Mouse (Mus musculus) lung, postnatal 4 days (tissue): ENCODE measurements around the gene Ice2.

Source experiments
- DNase-seq, 2 experiments: peaks; one replicate each; pipeline ENCODE4 v3.0.0; 2021

Ice2 gene

DNA sequence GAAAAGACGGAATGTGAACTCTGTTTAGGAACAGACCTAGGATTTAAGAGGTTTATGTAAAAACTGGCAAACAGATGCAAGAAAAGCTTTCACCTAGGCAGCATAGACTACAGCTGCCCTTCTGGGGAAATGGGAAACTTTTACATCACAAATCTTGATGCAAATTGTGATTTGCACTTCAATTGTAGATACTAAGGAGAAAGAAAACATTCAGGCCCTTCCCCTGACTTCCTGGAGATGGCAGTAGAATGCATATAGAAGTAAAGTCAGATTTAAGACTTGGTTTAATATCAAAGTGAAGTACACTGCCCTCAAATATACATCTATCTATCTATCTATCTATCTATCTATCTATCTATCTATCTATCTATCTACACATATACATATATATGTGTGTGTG is 21.8 kb downstream of the Ice2 start:
- DNase-seq = no peak

DNA sequence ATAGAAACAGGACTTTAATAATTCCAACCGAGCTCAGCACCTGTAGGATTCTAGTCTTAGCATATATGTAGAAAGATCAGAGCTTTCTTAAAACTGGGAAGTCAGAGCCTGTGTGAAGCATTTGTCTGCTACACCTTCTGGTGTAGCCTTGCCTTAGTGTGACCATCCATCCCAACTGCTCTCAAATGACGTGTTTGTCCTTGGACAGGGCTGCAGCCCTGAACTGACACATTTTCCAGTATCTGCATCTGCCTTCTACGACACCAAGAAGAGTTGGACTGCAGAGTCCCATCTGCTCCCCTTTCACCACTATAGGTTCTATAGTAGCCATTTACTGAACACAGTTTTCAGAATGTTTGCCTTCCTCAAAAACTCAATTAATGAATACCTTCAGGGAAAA is 32.8 kb downstream of the Ice2 start:
- DNase-seq = no peak

DNA sequence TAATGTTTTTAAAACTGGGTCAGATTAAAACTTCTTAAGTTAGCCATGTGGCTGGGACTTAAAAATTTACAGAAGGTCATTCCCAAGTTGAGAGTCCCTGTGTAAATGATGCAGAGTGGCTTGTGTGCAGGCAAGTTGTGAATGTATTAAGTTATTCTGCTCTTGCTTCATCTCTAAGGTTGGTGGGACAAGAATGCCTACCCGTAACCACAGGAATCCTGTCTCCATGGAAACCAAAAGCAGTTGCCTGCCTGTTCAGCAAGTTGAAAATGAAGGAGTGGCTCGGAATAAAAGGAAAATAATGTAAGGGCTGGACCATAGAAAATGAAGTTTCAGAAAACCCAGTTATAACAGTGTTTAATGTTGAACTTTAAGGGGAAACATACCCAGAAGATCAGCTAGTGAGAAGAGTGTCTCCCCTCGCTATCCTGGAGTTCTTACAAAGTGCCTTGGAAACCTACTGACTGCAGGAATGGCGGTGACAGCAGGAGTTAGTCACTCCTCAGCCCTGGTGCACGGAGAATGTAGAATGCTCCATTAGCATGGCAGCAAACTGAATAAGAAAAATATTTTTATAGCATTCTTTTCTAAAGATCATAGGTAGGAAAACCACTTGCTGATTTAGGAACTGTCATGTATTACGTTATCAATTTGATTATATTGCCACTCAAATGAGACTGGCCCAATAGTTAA is 34.3 kb downstream of the Ice2 start:
- DNase-seq = peak in 1 of 2 experiments; percentile 47

DNA sequence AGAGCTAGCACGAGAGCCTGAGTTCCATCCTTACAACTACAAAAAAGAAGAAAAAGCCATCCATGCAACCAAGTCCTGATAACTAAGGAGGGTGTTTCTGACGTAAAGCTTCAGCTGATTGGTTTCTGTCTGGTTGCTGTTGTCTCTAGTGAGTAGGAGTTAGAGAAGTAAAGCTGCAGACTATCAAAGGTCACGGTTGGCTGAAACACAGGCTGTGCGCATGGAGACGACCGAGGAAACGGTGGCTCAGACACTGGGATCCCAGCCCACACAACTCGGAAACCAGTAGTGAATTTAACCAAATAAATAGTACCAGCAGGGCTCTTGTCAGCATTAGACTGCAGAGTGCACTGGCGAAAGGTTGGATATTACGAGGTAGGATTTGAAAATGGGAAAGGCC is 37.5 kb downstream of the Ice2 start:
- DNase-seq = no peak

DNA sequence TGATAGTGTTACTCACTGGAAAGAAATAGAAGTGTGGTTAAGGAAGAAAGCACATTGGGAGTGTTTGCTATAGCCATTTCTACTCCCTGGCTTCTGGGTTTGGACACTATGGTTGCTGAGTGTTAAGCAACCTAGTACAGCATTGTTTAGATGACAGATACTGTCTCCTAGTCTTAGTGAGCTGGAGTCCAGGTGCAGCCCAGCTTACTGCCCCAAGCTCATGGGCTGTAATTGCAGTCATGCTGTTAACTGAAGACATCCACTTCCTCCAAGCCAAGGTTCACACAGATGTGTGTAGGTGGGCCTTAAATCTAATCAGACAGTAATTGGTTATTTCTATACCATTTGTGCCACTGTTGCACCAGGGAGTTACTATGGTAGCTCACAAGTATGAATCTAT is 38.0 kb downstream of the Ice2 start:
- DNase-seq = no peak

DNA sequence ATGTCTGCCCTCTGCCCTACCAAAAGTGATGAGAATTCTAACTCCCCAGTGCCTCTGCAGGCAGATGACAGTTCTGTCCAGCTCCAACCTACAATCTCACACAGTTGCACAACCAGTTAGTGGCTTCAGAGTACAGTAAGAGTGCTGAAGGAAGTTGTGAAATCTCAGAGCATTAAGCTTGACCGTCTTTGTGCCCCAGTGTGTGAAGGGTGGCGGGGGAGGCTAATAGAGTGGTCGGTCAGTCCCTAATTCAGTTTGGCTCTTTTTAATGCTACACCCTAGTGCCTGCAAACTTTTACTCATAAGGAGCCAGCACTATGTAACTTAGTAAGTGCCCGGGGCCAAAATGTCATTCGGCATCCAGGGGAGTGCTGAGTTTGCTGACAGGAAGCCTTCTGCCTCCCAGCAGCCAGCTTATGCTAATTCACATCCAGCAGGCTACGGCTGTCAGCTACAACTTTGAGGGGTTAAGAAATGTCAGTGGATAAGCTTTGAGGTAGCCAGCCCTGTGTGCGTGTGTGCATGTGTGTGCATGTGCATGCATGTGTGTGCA is 42.2 kb downstream of the Ice2 start:
- DNase-seq = peak; percentile 54 to 63

DNA sequence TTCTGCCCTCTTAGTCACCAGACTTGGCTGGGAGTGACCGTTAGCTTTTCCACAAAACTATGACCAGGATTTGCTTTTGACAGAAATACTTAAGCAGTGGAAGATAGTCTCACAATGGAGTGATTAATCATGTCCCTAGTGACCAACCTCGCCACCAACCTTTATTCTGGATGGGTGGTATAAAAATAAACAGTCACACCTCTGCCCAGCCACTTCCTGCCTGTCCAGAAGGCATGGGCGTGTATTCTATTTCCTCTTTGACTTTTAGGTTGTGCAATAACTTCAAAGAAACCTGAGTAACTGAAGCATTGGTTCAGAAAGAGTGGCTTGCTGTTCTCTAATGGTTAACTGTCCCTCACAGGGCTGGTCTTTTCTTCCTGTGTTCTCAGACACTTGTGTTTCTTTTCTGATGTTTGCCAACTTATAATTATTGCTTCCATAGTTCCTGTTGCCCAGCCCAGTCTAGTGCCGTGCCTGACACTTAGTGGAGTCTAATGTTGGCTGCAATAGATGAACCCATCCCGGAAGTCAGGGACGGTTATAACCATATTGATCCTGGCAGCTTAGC is 44.8 kb downstream of the Ice2 start:
- peak in 1 of 2 experiments; percentile 47 for DNase-seq

DNA sequence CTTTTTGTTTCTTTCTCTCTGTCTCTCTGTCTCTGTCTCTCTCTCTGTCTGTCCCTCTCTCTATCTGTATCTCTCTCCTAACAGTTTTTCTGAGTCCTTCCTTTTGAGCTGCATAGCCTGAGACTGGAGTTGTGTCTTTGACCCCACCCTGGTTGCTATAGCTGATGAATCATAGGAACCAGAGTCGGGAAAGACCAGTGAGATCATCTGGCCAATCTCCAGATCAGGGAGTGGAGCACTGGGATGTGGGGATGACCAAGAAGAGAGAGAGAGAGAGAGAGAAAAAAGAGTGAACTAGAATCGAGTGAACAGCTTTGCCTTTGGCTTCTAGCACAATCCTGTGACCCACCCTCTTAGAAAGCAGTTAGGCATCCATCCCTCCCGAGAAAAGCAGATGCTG is 45.5 kb downstream of the Ice2 start:
- DNase-seq = peak in 1 of 2 experiments; percentile 51

DNA sequence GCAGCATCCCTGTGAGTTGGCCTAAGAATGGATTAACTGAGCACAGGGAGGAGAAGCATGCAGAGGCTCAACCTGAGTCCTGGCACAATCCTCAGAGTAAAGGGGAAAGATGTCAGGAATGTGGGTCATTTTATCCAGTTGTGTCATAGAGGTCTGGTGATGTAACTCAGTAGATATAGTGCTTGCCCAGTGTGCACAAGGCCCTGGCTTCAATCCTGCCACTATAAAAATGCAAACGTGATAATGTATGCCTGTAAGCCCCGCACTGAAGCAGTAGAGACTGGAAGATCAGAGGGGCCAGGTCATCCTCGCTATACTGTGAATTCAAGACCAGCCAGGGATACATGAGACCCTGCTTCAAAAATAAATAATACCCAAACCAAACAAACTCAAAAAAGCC is 51.1 kb downstream of the Ice2 start:
- no peak for DNase-seq

DNA sequence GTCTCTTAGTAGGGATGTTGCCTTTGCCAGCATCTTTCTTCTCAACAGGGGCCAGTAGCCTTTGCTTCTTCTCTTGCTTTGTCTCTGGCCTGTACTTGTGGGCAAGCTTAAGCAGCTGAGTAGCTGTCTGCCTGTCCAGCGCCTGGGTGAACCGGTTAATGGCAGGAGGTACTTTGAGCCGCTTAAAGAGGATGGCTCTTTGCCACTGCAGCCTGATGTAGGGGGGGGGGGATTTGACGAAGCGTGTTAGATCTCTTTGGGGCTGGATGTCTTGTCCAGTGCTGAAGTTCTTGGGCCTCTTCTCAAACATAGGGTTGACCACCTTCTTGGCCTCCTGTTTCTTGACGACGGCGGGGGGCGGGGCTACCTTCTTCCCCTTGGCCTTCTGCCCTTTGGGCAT is 52.9 kb downstream of the Ice2 start:
- no peak for DNase-seq

DNA sequence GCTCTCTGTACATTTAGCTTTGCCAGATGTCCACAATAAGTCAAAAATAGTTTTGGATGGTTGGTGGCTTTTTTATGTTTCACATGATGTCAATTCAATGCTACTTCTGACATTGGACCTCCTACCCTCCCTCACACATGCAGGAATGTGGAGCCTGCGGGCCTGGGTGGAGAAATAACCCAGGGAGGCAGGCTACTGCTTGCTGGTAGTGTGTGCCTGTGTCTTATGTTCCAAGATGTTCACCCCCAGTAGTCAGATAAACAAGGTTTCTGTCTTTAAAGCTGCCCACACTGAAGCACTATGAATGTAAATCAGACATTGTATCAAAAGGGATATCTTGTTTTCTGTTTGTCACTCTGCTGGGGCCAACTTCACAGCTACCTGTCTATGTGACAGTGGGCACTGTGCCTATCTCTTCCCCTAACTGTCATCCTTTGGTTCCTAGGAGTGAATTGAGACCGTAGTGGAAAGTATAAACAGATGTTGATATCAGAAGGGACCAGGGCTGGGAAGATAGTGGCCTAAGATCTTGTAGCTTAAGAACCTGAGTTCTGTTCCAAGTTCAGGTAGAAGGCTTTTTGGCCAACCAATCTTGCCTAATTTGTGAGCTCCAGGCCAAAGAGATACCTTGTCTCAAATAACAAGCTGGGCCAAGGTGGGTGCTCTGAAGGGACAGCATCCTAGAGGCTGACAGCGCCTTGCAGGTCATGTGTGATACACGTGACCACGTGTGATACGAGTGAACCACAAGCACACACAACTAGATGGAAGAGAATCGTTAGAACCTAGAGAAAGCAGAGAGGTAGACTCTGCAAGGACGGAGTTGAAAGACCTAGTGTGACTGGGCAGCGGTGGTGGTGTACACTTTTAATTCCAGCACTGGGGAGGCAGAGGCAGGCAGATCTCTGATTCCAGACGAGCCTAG is 54.4 kb downstream of the Ice2 start:
- DNase-seq = no peak

DNA sequence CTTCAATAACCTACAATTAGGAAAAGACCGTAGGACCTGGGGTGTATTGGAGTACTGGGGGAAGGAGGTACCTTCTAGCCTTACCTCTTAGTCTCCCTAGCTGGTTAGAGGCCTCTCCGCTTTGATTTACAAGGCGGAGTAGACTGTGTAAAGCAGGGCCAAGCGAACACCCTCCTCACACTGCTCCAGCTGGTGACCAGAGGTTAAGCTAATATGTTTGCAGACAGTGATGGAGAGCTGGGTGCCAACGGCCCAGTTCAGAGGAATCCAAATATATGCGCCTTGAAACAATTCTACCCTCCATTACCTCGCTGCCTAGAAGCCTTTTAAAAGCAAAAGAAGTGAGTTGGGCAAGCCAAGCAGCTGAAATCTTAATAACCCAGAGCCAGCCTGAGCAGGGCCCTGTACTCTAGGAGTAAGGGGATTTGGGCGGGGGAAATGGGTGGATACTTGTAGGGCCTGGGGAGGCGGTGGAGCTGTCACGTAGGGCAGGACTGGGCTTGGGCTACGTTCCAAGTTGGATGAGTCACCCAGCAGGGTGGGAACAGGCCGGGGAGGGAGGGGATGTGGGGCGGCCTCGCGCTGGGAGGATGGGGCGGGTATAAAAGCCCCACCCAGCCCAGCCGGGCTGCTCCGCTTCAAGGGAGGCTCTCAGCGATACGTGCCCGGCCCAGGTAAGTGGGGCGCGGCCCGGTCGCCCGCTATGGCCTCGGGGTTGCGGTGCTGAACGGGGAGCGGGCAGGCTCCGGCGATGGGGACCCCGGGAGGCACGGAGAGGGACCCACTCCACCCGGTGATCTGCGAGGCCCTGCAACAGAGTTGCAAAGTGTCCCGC is 55.6 kb downstream of the Ice2 start, which contains the start of gene Anxa2:
Gene Anxa2, plus strand, starts transcription at position 555 of the 835 bp plus-strand sequence.
- DNase-seq = peak; percentile 96

DNA sequence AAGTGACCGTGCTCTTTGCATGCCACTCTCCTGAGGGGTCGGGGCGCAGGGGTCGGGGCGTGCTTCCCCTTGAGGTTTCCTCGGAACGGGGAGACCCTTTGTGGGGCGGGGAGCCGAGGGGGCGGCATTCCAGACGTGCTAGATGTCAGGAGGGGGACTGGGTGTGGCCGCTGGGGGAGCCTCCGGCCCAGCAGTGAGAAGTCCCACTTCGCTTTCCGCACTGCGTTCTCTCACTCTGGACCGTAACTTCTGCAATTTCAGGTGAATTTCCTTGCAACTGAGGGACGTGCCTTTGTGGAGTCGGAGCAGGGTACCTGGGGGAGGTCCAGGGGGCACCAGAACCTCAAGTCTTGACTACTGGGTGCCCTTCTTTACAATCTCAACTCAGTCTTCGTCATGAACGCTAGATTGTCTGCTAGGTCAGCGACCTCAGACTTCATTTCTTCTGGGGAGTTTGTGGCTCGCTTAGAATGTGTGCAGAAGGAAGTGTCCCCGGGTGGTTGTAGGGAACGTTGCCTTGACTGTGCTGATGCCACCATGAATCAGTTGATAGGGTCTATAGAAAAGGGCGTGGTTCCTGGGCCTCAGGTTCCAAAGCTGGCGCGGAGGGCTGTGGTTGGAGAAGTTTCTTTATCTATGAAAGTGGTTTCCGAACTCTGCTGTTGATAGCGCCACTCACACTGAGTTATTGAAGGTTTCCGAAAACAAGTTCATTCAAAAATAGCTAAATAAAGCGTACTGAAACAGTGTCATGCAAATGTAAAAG is 56.4 kb downstream of the Ice2 start:
- peak; percentile 62 to 69 for DNase-seq

DNA sequence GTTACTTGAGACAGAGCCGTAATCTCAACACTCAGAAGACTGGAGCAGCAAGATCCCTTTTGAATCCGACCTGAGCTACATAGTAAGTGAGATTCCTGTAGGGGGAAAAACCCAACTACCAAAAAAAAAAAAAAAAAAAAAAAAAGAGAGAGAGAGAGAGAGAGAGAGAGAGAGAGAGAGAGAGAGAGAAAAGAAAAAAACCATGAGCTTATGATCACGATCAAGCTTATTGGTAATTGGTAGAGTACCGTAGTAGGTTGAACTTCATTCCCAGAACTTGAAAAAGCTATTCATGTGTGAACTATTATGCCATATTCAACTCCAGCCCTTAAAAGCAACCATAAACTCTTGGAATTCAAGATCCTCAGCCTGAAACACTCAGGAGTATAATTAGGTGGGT is 57.0 kb downstream of the Ice2 start:
- no peak for DNase-seq

DNA sequence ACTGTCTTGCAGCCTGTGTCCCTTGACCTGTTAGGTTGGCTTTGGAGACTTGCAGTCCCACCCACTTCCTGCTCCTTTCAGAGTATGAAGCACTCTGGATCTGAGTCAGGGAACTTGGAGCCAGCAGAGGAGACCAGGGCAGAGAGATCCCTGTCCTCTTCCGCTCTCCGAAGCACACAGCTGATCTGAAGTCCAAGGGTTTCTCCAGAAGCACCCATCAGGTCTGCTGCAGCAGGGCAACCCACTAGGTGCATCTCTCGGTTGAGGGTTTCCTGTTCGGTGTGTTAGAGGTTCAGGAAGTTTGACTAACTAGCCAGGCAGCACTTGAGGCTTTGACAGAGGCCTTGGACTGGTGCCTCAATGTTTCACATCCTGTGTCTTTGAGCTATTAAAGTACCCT is 57.7 kb downstream of the Ice2 start:
- DNase-seq = peak; percentile 44 to 50

DNA sequence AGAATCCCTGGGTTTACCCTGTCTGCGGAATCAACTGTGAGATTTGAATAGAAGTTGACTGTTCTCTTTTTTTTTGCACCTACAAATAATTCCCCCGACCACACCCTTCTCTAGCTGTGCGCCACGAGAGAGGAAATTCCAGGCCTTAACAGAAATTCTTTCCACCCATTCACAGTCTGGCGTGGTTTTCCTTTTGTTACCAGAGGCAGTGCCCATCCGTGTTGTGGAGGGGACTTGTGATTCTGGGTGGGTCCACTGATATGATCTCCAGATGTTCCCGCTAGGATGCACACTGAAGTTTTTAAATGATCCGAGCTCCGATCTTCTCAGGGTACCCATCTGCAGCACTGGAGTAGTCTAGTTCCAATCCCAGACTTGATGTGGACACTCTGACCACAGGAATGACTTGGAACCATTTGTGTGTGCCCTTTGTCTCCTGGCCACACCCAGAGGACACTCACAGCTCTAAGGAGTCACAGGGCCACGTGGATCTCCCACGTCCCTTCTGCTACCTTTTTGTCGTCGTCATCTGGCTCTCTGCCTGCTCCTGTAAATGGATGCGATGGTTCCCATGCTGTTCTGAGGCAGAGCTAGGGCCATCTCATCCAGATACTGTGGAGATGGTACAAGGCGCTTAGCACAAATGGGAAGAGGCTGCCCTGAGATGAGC is 58.8 kb downstream of the Ice2 start:
- DNase-seq = no peak

DNA sequence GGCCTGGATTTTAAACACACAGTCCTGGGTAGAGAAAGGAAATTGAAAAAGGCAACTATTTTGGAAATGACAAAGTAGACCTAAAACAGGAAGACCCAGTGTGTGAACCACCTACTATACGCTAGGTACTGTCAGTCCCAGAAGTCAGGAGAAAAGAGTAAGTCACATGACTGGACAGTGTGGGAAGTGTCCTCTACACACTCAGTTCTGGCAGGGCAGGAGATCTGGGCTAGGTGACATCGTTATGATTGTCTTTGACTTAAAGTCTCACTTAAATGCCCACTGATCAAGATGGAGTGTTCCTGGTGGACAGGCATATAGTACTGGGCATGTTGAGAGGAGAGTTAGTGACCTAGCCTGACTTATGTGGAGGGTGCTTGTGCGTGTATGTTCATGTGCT is 59.4 kb downstream of the Ice2 start:
- no peak for DNase-seq

DNA sequence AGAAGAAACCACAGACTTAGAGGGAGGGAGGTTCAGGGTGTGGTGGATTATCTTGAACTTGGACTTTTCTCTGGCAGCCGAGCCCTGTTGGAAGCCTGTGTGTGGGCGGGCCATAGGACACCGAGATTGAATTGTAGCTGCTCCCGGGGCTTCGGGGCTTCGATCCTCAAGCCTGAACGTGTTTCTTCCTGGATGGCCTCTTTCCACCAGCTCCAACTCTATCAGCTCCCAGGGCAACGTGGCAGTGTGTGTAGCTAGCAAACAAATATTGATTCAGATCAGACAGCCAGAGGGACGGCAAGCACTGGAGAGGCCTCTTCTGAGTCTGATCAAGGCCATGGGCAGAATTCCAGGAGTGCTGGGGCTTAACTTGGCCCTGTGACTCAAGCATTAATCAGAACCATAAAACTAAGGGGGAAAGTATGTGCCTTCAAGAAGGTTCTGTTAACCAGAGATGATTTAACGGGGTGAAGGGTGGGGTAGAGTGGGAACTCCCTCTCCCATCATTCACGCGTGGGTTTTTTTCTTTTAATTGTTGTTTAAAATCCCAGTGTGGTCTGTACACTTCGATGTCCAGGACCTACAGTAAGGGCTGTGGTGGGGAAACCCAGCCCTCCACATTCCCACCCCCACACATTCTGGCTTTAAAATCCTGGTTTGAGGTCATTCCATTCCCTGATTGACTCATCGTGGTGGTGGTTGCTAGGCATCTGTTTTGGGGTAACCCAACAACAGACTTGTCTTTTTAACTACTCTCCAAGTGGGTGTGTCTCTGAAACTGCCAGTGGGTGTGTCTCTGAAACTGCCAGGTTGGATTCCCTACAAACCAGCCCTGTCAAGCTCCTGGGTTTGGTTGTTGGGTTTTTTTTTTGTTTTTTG is 60.3 kb downstream of the Ice2 start:
- peak; percentile 66 to 77 for DNase-seq

DNA sequence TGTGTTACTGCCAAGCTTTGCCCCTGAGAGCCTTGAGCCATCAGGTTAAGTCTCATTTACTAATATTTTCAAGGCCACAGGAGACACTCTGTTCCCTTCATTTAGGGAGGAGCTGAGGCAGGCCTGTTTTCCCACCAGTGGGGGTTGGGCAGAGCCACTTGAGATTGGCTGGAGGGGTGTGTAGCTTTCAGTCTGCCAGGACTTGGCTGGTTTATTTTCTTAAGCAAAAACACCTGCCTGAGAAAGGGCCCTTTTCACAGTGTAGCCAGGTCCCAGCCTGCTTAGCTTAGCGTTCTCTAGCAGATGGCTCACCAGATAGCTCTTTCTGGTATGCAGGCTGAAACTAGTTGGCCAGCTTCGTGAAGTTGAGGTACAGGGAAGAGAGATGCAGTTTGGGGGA is 61.3 kb downstream of the Ice2 start:
- peak; percentile 73 to 85 for DNase-seq

DNA sequence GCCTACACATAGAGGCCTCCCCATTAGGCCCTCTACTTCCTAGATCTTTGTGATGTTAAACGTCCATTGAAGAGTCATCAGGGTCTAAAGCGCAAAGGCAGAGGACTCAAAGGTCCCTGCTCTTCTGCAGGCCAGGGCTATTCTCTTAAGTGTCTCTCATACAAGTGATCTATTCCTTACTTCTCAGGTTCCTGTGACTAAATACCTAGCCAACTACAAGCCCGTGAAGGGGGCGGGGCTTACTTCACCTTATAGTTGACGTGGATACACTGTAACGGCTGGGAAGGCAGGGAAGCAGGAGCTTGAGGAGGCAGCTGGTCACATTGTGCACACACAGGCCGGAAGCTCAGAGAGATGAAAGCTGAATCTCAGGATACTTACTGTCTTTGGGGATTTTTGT is 62.2 kb downstream of the Ice2 start:
- DNase-seq = no peak
